Mouse (Mus musculus): ENCODE data around the gene Arl15. TPM values are rescaled to one million over a fixed set of nuclear protein-coding genes. Genes with fewer than 3 reads are reported as not detected.
A peak's percentile ranks its signal among the peaks of the same experiment; 100 is the strongest.

Gene Arl15
- polyA plus RNA-seq, 1 experiment from 2014 or later: 14.2 TPM

DNA sequence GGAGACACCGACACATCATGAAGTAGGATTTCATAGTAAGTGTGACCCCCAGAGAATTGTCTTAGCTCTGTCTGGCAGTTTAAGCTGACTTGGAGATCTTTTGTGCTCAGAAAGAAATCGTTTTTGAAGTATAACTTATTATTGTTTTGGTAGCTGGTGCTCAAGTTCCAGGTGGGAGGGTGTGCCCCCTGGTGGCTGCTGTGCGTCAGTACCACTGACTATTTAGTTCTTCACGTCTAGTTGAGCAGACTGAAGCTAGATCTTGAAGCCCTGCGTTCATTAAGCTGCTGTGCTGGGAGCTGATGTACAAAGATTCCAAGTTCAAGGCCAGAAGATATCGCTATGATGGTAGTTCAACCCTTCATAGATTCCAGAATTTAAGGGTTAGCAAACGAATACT lies 71.5 kb downstream of the Arl15 start:
- Histone ChIP-seq H3K4me2 (replicated peaks) (no peak overlapping the region), H3K27me3 (no peaks in the 10 kb centered on the region), H3K36me3 (no peaks in the 10 kb centered on the region), H3K4me1 (0 out of 2 replicates have a peak, but pooled peaks cover 4% of the 10 kb centered on the region), H3K9ac (no peak overlapping the region), H3K27ac (no peak overlapping the region), H3K9me3 (replicated peaks) (no peaks in the 10 kb centered on the region), H3K4me3 (no peak overlapping the region)
- WGBS: 36% methylated on average over 7 of the region's 7 CpGs
- ATAC-seq (ENCODE audit: low FRiP score): no peak

DNA sequence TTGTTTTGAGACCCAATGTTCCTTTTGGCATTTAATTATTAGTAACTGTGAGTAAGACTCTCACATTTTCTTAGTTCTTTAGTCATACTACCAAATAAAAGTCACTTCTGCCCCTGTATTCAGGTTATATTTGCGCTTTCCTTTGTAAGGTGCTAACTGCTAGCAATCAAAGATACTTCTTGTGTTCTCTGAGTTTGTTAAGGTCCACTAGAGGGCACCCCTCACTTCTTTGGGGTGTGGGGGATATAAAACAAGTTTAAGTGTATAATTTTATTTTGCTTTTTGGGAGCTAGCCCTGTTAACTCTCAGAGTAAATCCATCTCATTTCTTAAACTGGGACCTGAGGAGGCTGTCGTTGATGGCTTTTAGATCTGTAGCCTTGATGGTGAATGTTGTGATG lies 73.4 kb downstream of the Arl15 start:
- no peak for ATAC-seq (ENCODE audit: low FRiP score)
- H3K4me1 ChIP-seq: no peaks in the 10 kb centered on the region
- no peaks in the 10 kb centered on the region for H3K27me3 ChIP-seq

DNA sequence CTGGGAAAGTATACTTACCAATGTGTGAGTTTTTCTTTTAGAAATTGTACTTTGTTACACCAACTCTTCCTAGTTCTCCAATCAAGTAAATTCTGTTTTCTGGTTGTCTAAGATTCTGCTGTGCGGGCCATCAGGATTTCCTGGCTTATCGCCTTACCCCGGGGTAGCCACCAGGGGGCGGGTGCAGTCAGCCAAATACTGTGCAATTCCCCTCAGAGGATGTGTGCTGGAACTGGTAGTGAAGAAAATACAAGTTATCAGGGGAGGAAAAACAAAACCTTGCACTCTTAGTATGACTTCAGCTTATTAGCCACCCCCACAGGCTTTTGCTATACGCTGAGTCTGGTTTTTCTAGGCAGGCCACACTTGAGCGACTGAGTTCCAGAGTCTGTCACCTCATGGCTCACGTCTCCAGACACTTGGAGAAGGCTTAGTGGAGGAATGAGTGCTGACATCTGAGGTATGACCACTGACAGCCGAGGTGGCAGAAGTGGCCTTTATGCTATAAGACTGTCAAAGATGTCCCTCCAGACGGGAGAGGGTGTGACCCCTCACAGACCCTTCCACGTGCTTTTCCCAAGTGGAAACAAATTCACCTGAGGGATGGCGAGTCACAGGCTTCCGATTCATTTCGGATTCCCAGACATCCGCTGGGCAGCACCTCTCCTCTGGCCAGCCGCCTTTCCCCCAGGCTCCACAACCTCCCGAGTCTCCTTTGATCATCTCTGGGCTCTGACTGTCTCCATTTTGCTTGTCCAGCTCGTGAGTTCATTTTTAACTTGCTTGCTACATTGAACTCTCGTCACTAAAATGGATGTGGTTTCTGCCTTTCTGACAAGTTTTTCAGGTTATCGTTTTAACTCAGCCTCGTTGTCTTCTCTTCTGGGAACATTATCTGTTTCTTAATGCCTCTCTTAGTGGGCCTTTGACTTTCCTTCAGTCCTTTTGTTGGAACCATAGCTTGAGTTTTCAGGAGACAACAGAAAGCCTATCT lies 75.2 kb downstream of the Arl15 start:
- H3K9me3 ChIP-seq (replicated peaks): no peaks in the 10 kb centered on the region
- no peak overlapping the region for H3K4me3 ChIP-seq
- H3K4me1 ChIP-seq: no peaks in the 10 kb centered on the region
- no peak overlapping the region for H3K27ac ChIP-seq
- no peak overlapping the region for H3K4me2 ChIP-seq (replicated peaks)
- H3K27me3 ChIP-seq: no peaks in the 10 kb centered on the region
- H3K9ac ChIP-seq: no peak overlapping the region
- 72% methylated on average over 20 of the region's 20 CpGs for WGBS
- ATAC-seq (ENCODE audit: low FRiP score): peak; percentile 68; the same call in 1 of the 2 replicates
- H3K36me3 ChIP-seq: no peaks in the 10 kb centered on the region

More for the DNA sequence above, 73.4 kb downstream of the Arl15 start:
- no peak overlapping the region for H3K9ac ChIP-seq
- no peaks in the 10 kb centered on the region for H3K9me3 ChIP-seq (replicated peaks)
- no peaks in the 10 kb centered on the region for H3K36me3 ChIP-seq
- WGBS: 96% methylated on average over 2 of the region's 2 CpGs
- H3K4me3 ChIP-seq: no peak overlapping the region
- no peak overlapping the region for H3K27ac ChIP-seq
- no peak overlapping the region for H3K4me2 ChIP-seq (replicated peaks)

DNA sequence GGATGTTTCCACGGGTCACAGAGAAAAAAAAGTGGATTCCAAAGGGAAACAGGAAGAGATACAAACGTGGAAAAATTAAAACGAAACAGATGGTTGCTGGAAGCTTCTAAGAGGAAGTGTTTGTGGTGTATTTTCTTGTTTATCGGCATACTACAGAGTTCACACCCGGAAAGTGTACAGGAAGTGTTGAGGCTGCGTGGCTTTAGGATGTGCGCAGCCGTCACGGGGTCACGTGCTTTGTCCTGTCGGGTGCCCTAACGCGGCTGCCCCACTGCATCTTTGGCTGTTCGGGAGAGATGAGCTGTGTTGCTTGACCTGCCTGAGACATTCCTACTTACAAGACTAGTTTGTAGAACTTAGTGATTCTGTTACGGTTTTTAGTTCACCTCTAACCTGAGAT lies 76.1 kb downstream of the Arl15 start:
- H3K9me3 ChIP-seq (replicated peaks): no peaks in the 10 kb centered on the region
- H3K36me3 ChIP-seq: no peaks in the 10 kb centered on the region
- no peaks in the 10 kb centered on the region for H3K27me3 ChIP-seq
- no peak overlapping the region for H3K4me2 ChIP-seq (replicated peaks)
- ATAC-seq (ENCODE audit: low FRiP score): no peak
- H3K4me1 ChIP-seq: no peaks in the 10 kb centered on the region
- H3K27ac ChIP-seq: no peak overlapping the region
- WGBS: 91% methylated on average over 15 of the region's 15 CpGs
- no peak overlapping the region for H3K4me3 ChIP-seq
- H3K9ac ChIP-seq: no peak overlapping the region

DNA sequence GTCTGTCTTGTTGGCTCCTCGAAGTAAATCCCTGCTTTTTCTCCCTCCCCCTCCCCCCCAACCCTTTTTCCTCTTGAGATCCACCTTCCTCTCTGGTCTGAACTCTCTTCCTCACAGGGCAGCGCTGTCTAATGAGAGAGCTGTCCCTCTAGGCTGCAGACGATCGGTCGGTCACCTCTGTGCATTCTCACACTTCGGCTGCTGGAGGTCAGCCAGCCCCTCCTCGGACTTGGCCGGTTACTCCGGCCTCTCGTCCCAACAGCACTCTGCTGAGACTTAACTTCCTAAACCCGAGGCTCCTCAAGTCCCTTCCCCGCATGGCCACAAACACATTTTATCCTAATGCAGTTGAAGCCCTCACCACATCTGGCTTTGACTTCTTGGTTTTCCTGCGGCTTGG lies 77.5 kb downstream of the Arl15 start:
- H3K4me3 ChIP-seq: no peak overlapping the region
- 69% methylated on average over 13 of the region's 13 CpGs for WGBS

DNA sequence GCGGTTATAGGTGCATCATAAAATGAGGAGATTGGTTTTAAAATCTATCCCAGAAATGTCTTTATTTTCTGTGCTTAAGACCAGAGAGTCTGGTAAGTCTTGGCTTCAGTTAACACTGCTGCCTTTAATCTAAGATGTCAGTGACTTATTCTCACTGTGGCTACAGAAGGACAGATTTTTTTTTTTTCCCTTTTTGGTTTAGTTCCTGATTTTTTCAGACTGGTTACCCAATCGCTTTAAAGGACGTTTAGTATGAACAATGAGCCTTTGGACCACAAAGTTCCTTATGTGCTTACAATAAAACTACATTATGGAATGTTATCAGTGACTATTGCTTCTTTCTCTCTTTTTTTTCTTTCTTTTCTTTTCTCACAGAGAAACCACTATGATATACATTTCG lies 81.4 kb downstream of the Arl15 start:
- Histone ChIP-seq H3K4me1 (peaks cover 22% of the 10 kb centered on the region), H3K4me3 (no peak overlapping the region), H3K9ac (no peak overlapping the region), H3K36me3 (no peaks in the 10 kb centered on the region), H3K9me3 (replicated peaks) (no peaks in the 10 kb centered on the region), H3K4me2 (replicated peaks) (no peak overlapping the region), H3K27ac (no peak overlapping the region), H3K27me3 (no peaks in the 10 kb centered on the region)
- ATAC-seq (ENCODE audit: low FRiP score): no peak
- 83% methylated on average over 4 of the region's 4 CpGs for WGBS

More for the DNA sequence above, 77.5 kb downstream of the Arl15 start:
- Histone ChIP-seq H3K27ac (no peak overlapping the region), H3K27me3 (no peaks in the 10 kb centered on the region), H3K36me3 (no peaks in the 10 kb centered on the region), H3K9me3 (replicated peaks) (no peaks in the 10 kb centered on the region), H3K9ac (no peak overlapping the region), H3K4me1 (no peaks in the 10 kb centered on the region), H3K4me2 (replicated peaks) (no peak overlapping the region)
- no peak for ATAC-seq (ENCODE audit: low FRiP score)

DNA sequence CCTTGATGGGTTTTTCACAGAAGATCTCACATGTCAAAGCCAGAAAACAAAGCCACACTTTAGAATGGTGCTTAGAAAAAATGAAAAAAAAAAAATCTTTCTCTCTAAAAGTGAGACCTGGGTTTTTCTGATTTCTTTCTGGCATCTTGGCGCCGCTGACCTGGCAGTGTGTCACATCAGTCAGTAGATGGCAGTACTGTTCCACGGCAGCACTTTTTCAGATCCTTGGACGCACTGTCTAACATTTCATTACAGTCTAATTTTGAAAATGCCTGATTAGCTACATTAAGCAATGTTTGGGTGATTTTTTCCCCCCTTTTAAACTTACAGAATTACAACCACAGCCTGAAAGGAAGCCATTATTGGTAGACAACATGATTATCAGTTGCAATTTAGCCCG lies 83.1 kb downstream of the Arl15 start:
- 17% methylated on average over 5 of the region's 5 CpGs for WGBS
- Histone ChIP-seq H3K4me1 (peaks cover 30% of the 10 kb centered on the region), H3K27me3 (no peaks in the 10 kb centered on the region), H3K9ac (no peak overlapping the region), H3K9me3 (replicated peaks) (no peaks in the 10 kb centered on the region), H3K36me3 (no peaks in the 10 kb centered on the region), H3K4me3 (no peak overlapping the region), H3K27ac (no peak overlapping the region), H3K4me2 (replicated peaks) (no peak overlapping the region)
- no peak for ATAC-seq (ENCODE audit: low FRiP score)

DNA sequence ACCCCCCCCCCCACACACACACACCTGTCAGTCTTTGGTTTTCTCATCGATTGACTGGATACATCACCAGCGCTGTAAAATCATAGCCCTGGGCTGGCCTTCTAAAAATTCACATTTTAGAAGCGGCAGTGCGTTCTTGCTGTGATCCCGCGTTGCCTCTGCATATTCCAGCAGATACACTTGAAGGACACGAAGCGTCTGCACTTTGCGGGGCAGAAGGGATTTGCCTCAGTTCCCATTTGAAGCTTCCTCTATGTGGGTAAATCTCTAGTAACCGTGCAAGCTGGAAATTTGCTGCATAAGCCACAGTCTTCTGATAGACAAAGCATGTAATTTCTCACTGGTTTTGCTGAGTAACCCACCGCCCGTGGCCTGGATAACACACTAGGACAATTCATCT lies 84.3 kb downstream of the Arl15 start:
- Histone ChIP-seq H3K27ac (no peak overlapping the region), H3K4me1 (peaks cover 30% of the 10 kb centered on the region), H3K4me3 (no peak overlapping the region), H3K9me3 (replicated peaks) (no peaks in the 10 kb centered on the region), H3K9ac (no peak overlapping the region), H3K27me3 (no peaks in the 10 kb centered on the region), H3K4me2 (replicated peaks) (no peak overlapping the region), H3K36me3 (no peaks in the 10 kb centered on the region)
- WGBS: 63% methylated on average over 12 of the region's 12 CpGs
- ATAC-seq (ENCODE audit: low FRiP score): no peak

DNA sequence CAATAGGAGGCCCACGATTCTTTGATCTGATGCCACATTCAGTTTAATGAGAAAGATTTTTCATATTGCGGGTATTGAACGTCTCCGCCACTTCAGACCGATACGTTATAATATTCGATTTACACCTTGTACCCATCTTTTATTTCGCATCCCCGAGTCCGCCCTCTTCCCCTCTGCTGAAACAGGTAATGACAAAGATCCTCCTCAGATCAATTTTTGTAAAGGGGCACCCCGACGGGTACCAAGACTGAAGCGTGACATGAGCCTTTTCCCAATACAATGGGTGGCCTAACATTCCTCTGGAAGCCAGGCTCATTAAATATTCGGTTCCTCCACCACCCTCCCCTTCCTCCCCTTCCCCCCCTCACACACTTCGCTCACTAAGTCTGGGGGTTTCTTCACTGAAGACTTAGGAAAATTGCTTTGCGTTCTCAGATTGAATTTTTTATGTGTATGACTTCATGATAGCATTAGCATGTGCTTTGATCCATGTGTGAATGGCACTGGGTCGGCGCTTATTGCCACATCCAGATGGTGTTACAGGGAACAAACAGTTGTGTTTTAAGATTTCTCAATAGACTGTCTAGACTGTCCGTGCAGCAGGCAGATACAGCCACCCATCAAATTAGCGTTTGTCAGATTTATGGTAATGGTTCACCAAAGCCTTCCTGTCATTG lies 85.5 kb downstream of the Arl15 start:
- Histone ChIP-seq H3K4me3 (no peak overlapping the region), H3K9ac (no peak overlapping the region), H3K4me2 (replicated peaks) (peak overlapping the region; percentile 41), H3K9me3 (replicated peaks) (no peaks in the 10 kb centered on the region), H3K4me1 (peaks cover 30% of the 10 kb centered on the region), H3K36me3 (no peaks in the 10 kb centered on the region), H3K27me3 (no peaks in the 10 kb centered on the region), H3K27ac (no peak overlapping the region)
- 24% methylated on average over 20 of the region's 20 CpGs for WGBS
- peak; percentile 76 for ATAC-seq (ENCODE audit: low FRiP score)

DNA sequence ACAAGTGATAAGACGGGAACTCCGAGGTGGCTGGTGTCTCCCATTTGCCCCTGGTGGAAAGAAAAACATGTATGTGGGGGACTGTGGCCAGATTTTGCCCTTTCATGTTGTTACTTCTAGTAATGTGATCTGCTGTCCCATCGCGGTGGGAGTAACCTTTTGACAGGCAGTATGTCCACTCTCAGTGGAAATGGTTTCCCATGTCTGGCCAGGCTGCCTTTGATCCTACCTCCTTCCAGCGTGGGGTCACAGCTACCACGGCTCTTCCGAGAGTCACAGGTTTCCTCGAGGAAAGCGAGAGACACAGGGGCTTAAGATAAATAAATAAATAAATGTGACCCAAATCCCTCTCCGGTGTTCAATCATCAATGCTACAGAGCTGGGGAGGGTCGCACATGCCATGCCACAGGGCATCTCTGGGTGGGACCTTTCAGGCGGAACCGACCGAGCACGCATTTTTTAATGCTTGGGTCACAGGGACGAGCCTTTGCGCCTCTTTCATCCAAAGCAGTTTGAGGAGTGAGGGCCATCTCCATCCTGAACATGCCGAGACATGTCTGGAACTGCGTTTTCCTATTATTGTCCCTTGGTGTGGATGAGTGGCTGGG lies 86.4 kb downstream of the Arl15 start:
- Histone ChIP-seq H3K9ac (no peak overlapping the region), H3K36me3 (no peaks in the 10 kb centered on the region), H3K27ac (no peak overlapping the region), H3K4me1 (peaks cover 30% of the 10 kb centered on the region), H3K9me3 (replicated peaks) (no peaks in the 10 kb centered on the region), H3K4me3 (no peak overlapping the region), H3K27me3 (no peaks in the 10 kb centered on the region), H3K4me2 (replicated peaks) (peak overlapping the region; percentile 41)
- 9% methylated on average over 19 of the region's 19 CpGs for WGBS
- ATAC-seq (ENCODE audit: low FRiP score): no peak

DNA sequence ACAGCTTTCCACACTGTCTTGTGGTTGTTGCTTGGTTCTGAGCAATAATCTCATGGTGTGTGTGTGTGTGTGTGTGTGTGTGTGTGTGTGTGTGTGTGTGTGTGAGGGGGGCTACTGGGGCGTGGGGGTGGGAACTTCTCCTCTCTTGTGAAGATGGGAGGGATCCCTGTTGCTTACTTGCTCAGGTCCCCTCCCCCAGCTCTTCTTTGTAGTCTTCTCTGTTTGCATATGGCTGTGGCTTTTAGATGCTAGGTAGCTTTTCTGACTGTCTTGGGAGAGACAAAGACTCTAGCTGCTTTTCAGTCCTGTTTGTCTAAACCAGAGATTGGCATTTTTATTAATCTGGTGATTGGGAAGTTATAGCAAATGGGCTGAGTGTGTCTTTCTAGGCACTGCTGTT lies 88.7 kb downstream of the Arl15 start:
- Histone ChIP-seq H3K27ac (no peak overlapping the region), H3K4me2 (replicated peaks) (no peak overlapping the region), H3K27me3 (peaks cover 4% of the 10 kb centered on the region; the same call in 1 of the 2 replicates), H3K9ac (no peak overlapping the region), H3K4me3 (no peak overlapping the region), H3K9me3 (replicated peaks) (no peaks in the 10 kb centered on the region), H3K36me3 (no peaks in the 10 kb centered on the region), H3K4me1 (peaks cover 45% of the 10 kb centered on the region)
- 0% methylated on average over 1 of the region's 1 CpGs for WGBS
- no peak for ATAC-seq (ENCODE audit: low FRiP score)

DNA sequence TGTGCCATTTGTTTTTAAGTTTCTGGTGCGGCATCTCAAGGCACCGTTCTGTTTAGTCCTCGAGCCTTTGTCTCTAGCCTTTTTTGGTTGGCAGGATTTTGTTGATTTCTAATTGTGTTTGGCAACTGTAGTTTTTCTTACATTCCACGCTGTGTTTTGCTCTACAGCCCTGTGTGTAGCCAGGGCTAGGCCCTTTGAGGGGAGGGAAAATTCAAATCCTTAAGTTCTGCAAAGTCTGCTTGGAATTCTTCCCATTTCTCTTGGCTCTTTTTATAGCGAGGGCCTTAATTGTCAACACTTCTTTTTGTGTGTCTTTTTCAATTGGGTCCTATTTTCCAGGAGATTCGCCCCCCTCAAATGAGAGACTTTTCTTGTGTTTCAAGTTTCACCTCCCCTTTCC lies 92.8 kb downstream of the Arl15 start:
- 32% methylated on average over 6 of the region's 6 CpGs for WGBS
- no peak overlapping the region for H3K27ac ChIP-seq
- H3K9ac ChIP-seq: no peak overlapping the region
- peaks cover 4% of the 10 kb centered on the region; the same call in 1 of the 2 replicates for H3K27me3 ChIP-seq
- ATAC-seq (ENCODE audit: low FRiP score): no peak
- peaks cover 32% of the 10 kb centered on the region for H3K4me1 ChIP-seq
- no peak overlapping the region for H3K4me2 ChIP-seq (replicated peaks)
- no peak overlapping the region for H3K4me3 ChIP-seq
- no peaks in the 10 kb centered on the region for H3K9me3 ChIP-seq (replicated peaks)
- H3K36me3 ChIP-seq: no peaks in the 10 kb centered on the region

Data from hindbrain, embryonic 12.5 days (tissue).